Mouse (Mus musculus) intestine, embryonic 16.5 days (tissue): ENCODE measurements at regions not wholly inside any gene's neighbourhood (a gene's known extent, or its start where the extent isn't known, plus 50 kb on each side); places are given as distances from the start of the nearest gene placed in this dataset.

Experiments
- ATAC-seq: fragments of 200-750 bp; cut with Nextera tagmentation; 2 replicates; pipeline ENCODE4 v1.8.0; 2017; ENCODE audit warnings: moderate TSS enrichment, moderate library complexity
- H3K27ac ChIP-seq: fragments of 300-500 bp; sonication (generic); 2 replicates; pipeline ENCODE4 v1.5.1; 2014; ENCODE audit warnings: mild to moderate bottlenecking, low read length
- H3K27me3 ChIP-seq: fragments of 300-500 bp; sonication (generic); replicated peaks from 2 replicates; pipeline ENCODE4 v1.6.1; 2014; ENCODE audit warnings: low read length, control low read depth, mixed read lengths; ENCODE audit not compliant: control insufficient read depth, insufficient read depth
- H3K36me3 ChIP-seq: fragments of 300-500 bp; sonication (generic); 2 replicates; pipeline ENCODE4 v1.6.1; 2014; ENCODE audit warnings: low read length, control low read depth; ENCODE audit not compliant: control insufficient read depth, insufficient read depth
- H3K4me1 ChIP-seq: fragments of 300-500 bp; sonication (generic); 2 replicates; pipeline ENCODE4 v1.6.1; 2014; ENCODE audit warnings: low read length, control low read depth, mixed read lengths; ENCODE audit not compliant: control insufficient read depth, insufficient read depth
- H3K4me2 ChIP-seq: fragments of 300-500 bp; sonication (generic); 2 replicates; pipeline ENCODE4 v1.6.1; 2014; ENCODE audit warnings: low read depth, low read length, control low read depth
- H3K4me3 ChIP-seq: fragments of 300-500 bp; sonication (generic); 2 replicates; pipeline ENCODE4 v1.5.1; 2014; ENCODE audit warnings: mild to moderate bottlenecking, low read length
- H3K9ac ChIP-seq: fragments of 300-500 bp; sonication (generic); 2 replicates; pipeline ENCODE4 v1.6.1; 2014; ENCODE audit warnings: low read depth, low read length
- H3K9me3 ChIP-seq: fragments of 300-500 bp; sonication (generic); 2 replicates; pipeline ENCODE4 v1.6.1; 2016; ENCODE audit warnings: low read length, control low read depth; ENCODE audit not compliant: control insufficient read depth
- WGBS: fragments of 180-500 bp; shearing (Covaris S2); extraction: QIAGEN DNeasy Blood & Tissue Kit; methylation state at CpG from one replicate; pipeline ENCODE4 v1.1.7; 2014; 5-methylcytosine and 5-hydroxymethylcytosine counted together

- no peaks in the 10 kb centered on the region for H3K27me3 ChIP-seq
- no peak for ATAC-seq
- H3K4me3 ChIP-seq = no peak overlapping the region
- no peak overlapping the region for H3K4me2 ChIP-seq
- no peaks in the 10 kb centered on the region for H3K4me1 ChIP-seq
- H3K27ac ChIP-seq = no peak overlapping the region
- WGBS = 73% methylated on average over 5 of the region's 5 CpGs
- no peak overlapping the region for H3K9ac ChIP-seq
- no peaks in the 10 kb centered on the region for H3K36me3 ChIP-seq
- H3K9me3 ChIP-seq = no peaks in the 10 kb centered on the region
Measured at GRCm38 (mm10) chr16:63371275-63371674, 492.7 kb downstream of the Epha3 start.

- Histone ChIP-seq H3K4me1 (no peaks in the 10 kb centered on the region), H3K36me3 (no peaks in the 10 kb centered on the region), H3K27me3 (no peaks in the 10 kb centered on the region), H3K4me3 (no peak overlapping the region), H3K9ac (no peak overlapping the region), H3K4me2 (no peak overlapping the region), H3K9me3 (no peaks in the 10 kb centered on the region), H3K27ac (no peak overlapping the region)
- WGBS = 80% methylated on average over 1 of the region's 1 CpGs
- ATAC-seq = no peak
Measured at GRCm38 (mm10) chr16:63404976-63405375, 459.0 kb downstream of the Epha3 start.

- no peak overlapping the region for H3K9ac ChIP-seq
- H3K9me3 ChIP-seq = no peaks in the 10 kb centered on the region
- H3K27ac ChIP-seq = no peak overlapping the region
- H3K4me3 ChIP-seq = no peak overlapping the region
- WGBS = 86% methylated on average over 1 of the region's 1 CpGs
- H3K36me3 ChIP-seq = no peaks in the 10 kb centered on the region
- H3K4me2 ChIP-seq = no peak overlapping the region
- no peaks in the 10 kb centered on the region for H3K4me1 ChIP-seq
- no peaks in the 10 kb centered on the region for H3K27me3 ChIP-seq
- no peak for ATAC-seq
Measured at GRCm38 (mm10) chr16:63412656-63413055, 451.3 kb downstream of the Epha3 start.

GRCm38 (mm10) chr16:63452301-63452700, 411.7 kb downstream of the Epha3 start:
- WGBS = 56% methylated on average over 4 of the region's 4 CpGs
- H3K36me3 ChIP-seq = no peaks in the 10 kb centered on the region
- H3K27ac ChIP-seq = no peak overlapping the region
- H3K9me3 ChIP-seq = no peaks in the 10 kb centered on the region
- no peak overlapping the region for H3K9ac ChIP-seq
- H3K4me2 ChIP-seq = no peak overlapping the region
- H3K4me1 ChIP-seq = no peaks in the 10 kb centered on the region
- no peaks in the 10 kb centered on the region for H3K27me3 ChIP-seq
- no peak overlapping the region for H3K4me3 ChIP-seq
- no peak for ATAC-seq

GRCm38 (mm10) chr16:63466615-63467014, 397.4 kb downstream of the Epha3 start:
- Histone ChIP-seq H3K27me3 (no peaks in the 10 kb centered on the region), H3K4me2 (no peak overlapping the region), H3K9me3 (no peaks in the 10 kb centered on the region), H3K27ac (no peak overlapping the region), H3K4me3 (no peak overlapping the region), H3K4me1 (no peaks in the 10 kb centered on the region), H3K9ac (no peak overlapping the region), H3K36me3 (no peaks in the 10 kb centered on the region)
- no peak for ATAC-seq
- WGBS = 32% methylated on average over 4 of the region's 4 CpGs

- no peak overlapping the region for H3K9ac ChIP-seq
- no peaks in the 10 kb centered on the region for H3K4me1 ChIP-seq
- ATAC-seq = no peak
- no peaks in the 10 kb centered on the region for H3K9me3 ChIP-seq
- H3K27ac ChIP-seq = no peak overlapping the region
- no peak overlapping the region for H3K4me2 ChIP-seq
- H3K36me3 ChIP-seq = no peaks in the 10 kb centered on the region
- H3K4me3 ChIP-seq = no peak overlapping the region
- no peaks in the 10 kb centered on the region for H3K27me3 ChIP-seq
- 82% methylated on average over 1 of the region's 1 CpGs for WGBS
Measured at GRCm38 (mm10) chr16:63468851-63469250, 395.1 kb downstream of the Epha3 start.
